Mouse (Mus musculus) intestine, embryonic 15.5 days (tissue): ENCODE results near the gene Lman2. TPM values are rescaled to one million over a fixed set of nuclear protein-coding genes. Genes with fewer than 3 reads are reported as not detected.

Experiments used
- ATAC-seq: fragments of 200-750 bp; cut with Nextera tagmentation; 2 replicates; pipeline ENCODE4 v1.8.0; 2017; ENCODE audit warnings: moderate TSS enrichment, moderate library complexity
- H3K27ac ChIP-seq: fragments of 300-500 bp; sonication (generic); 2 replicates; pipeline ENCODE4 v1.5.1; 2015; ENCODE audit warnings: mild to moderate bottlenecking, inconsistent platforms
- H3K27me3 ChIP-seq: fragments of 300-500 bp; sonication (generic); replicated peaks from 2 replicates; pipeline ENCODE4 v1.6.1; 2015; ENCODE audit warnings: inconsistent platforms
- H3K36me3 ChIP-seq: fragments of 300-500 bp; sonication (generic); 2 replicates; pipeline ENCODE4 v1.6.1; 2015; ENCODE audit warnings: inconsistent platforms
- H3K4me1 ChIP-seq: fragments of 300-500 bp; sonication (generic); replicated peaks from 2 replicates; pipeline ENCODE4 v1.6.1; 2015; ENCODE audit warnings: inconsistent platforms
- H3K4me2 ChIP-seq: fragments of 300-500 bp; sonication (generic); replicated peaks from 2 replicates; pipeline ENCODE4 v1.6.1; 2015; ENCODE audit warnings: mild to moderate bottlenecking, inconsistent platforms
- H3K4me3 ChIP-seq: fragments of 300-500 bp; sonication (generic); replicated peaks from 2 replicates; pipeline ENCODE4 v1.5.1; 2015; ENCODE audit warnings: inconsistent platforms
- H3K9ac ChIP-seq: fragments of 300-500 bp; sonication (generic); 2 replicates; pipeline ENCODE4 v1.6.1; 2015; ENCODE audit warnings: inconsistent platforms
- H3K9me3 ChIP-seq: fragments of 300-500 bp; sonication (generic); 2 replicates; pipeline ENCODE4 v1.6.1; 2016; ENCODE audit warnings: inconsistent platforms
- WGBS: fragments of 180-500 bp; shearing (Covaris S2); methylation state at CpG from one replicate; pipeline ENCODE4 v1.1.7; 2015; 5-methylcytosine and 5-hydroxymethylcytosine counted together
- polyA plus RNA-seq: library from polyadenylated mRNA; unstranded; fragments of >200 nt; fragmentation: Nextera tagmentation; extraction: Ambion mirVana; gene quantifications from 2 replicates; pipeline ENCODE4 v1.2.1, GENCODE M21; 2015

Gene Lman2
- polyA plus RNA-seq, result 121 and 128 TPM in 2 replicates

DNA sequence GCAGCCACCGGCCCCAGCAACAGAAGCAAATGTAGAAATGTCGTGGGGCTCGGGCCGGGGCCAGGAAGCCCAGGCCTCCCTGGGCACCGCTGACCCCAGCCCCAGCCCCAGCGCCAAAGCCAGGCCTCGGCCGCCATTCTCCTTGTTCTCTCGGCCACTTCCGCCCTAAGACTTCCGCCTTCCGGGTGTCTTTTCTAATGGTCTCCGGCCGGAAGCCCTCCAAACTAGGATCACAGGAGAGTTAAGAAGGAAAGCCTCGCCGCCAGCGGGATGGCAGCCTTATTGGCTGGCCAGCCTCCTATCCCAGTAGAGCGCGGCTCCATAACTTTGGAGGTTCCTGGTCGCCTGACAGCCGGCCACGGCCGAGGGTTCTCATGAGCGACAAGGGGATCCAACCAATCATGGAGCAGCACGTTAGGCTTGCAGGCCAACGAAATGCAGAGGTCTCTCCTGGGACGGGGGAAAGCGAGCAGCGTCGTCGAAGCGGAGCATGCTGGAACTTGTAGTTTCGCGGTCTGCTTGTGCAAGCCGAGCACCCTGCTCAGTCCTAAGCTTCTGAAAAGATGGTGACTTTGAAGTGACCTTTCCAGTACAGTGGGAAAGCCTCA lies at the start of gene Lman2:
Lman2 (minus strand) TSS at position 331 of the 608 bp plus-strand sequence.
- peak; percentile 99 for ATAC-seq
- Histone ChIP-seq H3K4me2 (peak within 1 kb of the TSS; percentile 71), H3K27me3 (no peaks in the 10 kb centered on the region), H3K27ac (peak within 1 kb of the TSS; percentile 96), H3K4me3 (peak within 1 kb of the TSS; percentile 96), H3K9ac (peak within 1 kb of the TSS; percentile 94), H3K36me3 (peaks cover 16% of the 10 kb centered on the region; the same call in 1 of the 2 replicates), H3K4me1 (peaks cover 9% of the 10 kb centered on the region), H3K9me3 (no peaks in the 10 kb centered on the region)
- under 1% methylated on average over 35 of the region's 35 CpGs for WGBS

DNA sequence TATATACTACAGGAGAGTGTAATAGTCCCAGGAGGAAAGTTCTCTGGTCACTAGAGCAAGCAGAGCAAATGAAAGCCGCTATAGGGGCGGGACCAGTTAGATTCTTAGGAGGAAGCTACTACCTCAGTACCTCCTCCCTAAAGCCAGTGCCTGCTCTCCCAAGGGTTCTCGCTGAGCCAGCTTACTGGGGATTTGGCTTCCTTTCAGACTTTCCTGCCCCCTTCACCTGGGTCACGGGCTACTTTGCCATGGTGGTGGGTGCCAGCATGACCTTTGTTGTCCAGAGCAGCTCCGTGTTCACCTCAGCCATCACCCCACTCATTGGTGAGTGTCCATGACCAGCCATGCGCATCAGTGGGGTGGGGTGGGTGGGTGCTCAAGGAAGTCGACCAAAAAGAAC lies 49.2 kb upstream of the Lman2 start:
- Histone ChIP-seq H3K27ac (no peak overlapping the region), H3K4me2 (no peak overlapping the region), H3K27me3 (peaks cover 14% of the 10 kb centered on the region), H3K36me3 (no peaks in the 10 kb centered on the region), H3K4me1 (peaks cover 6% of the 10 kb centered on the region), H3K4me3 (no peak overlapping the region), H3K9me3 (no peaks in the 10 kb centered on the region), H3K9ac (no peak overlapping the region)
- ATAC-seq, result no peak
- 70% methylated on average over 7 of the region's 7 CpGs for WGBS

DNA sequence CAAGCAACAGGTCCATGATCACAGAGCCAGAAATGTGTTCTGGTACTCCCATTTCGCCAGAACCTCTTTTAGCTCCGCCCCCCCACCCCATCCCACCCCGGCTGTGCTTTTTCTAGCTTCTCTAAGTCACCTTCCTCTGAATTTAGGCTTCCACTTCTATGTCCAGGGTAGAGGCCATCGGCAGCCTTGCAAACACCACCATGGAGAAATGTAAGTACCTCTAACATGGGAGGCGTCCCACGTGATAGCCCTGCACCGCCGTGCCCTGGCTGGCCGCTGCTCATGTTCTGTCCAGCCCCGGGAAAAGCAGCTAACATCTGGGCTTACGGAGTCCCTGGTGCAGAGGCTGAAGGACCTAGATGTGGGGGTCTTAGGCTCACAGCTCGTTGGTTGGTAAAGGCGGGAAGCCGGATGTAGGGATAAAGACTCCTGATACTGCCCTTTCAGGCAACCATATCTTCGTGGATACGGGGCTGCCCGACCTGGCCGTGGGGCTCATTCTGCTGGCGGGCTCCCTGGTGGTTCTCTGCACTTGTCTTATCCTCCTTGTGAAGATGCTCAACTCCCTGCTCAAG lies 46.0 kb upstream of the Lman2 start:
- Histone ChIP-seq H3K4me3 (no peak overlapping the region), H3K9me3 (no peaks in the 10 kb centered on the region), H3K4me1 (no peaks in the 10 kb centered on the region; the same call in 1 of the 2 replicates), H3K27ac (no peak overlapping the region), H3K36me3 (no peaks in the 10 kb centered on the region), H3K9ac (no peak overlapping the region), H3K4me2 (no peak overlapping the region), H3K27me3 (peaks cover 9% of the 10 kb centered on the region)
- no peak for ATAC-seq
- 89% methylated on average over 19 of the region's 19 CpGs for WGBS

DNA sequence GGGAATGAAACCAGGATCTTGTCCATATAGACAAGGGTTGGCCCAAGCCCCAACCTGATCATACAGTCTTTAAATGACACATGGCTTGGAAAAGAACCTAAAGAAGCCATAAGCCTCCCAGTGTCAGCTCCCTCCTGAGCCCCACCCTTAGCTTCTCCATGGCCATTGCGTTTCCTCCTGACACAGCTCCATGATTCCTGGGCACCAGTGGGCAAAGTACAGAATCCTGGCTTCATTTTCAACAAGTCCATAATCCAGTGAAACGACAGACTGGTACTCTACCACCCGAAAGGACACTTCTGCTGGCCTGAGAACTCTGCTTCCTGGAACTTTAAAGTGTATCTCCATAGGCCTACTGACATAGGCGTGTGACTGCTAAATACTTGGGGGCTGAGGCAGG lies 44.8 kb upstream of the Lman2 start:
- H3K27me3 ChIP-seq, result peaks cover 6% of the 10 kb centered on the region
- H3K36me3 ChIP-seq, result no peaks in the 10 kb centered on the region
- 83% methylated on average over 4 of the region's 4 CpGs for WGBS
- no peaks in the 10 kb centered on the region for H3K9me3 ChIP-seq
- H3K4me3 ChIP-seq, result no peak overlapping the region
- ATAC-seq, result no peak
- H3K9ac ChIP-seq, result no peak overlapping the region
- H3K4me2 ChIP-seq, result no peak overlapping the region
- H3K4me1 ChIP-seq, result no peaks in the 10 kb centered on the region; the same call in 1 of the 2 replicates
- no peak overlapping the region for H3K27ac ChIP-seq

DNA sequence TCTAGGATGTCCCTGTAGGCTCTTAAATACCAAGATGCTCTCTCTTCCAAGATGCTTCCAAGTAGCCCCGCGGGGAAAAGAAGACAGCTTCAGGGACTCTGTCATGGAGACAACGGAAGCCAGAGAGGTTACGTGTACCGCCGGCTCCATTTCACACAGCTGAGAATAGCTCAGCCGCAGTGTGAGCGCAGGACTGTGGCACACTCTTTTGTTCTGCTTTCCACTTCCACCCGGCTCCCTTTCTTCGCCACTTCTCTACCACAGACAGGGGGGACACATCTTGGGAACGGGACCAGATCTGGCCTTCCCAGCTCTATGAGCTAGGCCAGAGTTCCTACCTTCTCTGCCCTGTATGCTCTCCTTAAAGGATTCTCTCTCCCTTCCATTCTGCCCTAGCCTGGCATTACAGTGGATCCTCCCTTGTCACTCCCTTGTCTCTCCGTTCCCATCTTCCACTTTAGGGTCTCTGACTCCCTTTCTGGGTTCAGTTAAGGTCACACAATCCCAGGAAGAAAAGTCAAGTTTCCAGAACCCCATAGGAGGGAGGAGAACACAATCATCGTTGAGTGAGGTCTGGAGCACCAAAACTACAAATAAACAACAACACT lies 43.3 kb upstream of the Lman2 start:
- peak; percentile 39; the same call in 1 of the 2 replicates for ATAC-seq
- no peaks in the 10 kb centered on the region for H3K36me3 ChIP-seq
- no peaks in the 10 kb centered on the region for H3K9me3 ChIP-seq
- H3K4me2 ChIP-seq, result no peak overlapping the region
- H3K27me3 ChIP-seq, result peaks cover 12% of the 10 kb centered on the region
- 0 out of 2 replicates have a peak overlapping the region, but pooled peaks have one; percentile 28 for H3K9ac ChIP-seq
- no peak overlapping the region for H3K27ac ChIP-seq
- no peak overlapping the region for H3K4me3 ChIP-seq
- 65% methylated on average over 13 of the region's 13 CpGs for WGBS
- no peaks in the 10 kb centered on the region; the same call in 1 of the 2 replicates for H3K4me1 ChIP-seq

DNA sequence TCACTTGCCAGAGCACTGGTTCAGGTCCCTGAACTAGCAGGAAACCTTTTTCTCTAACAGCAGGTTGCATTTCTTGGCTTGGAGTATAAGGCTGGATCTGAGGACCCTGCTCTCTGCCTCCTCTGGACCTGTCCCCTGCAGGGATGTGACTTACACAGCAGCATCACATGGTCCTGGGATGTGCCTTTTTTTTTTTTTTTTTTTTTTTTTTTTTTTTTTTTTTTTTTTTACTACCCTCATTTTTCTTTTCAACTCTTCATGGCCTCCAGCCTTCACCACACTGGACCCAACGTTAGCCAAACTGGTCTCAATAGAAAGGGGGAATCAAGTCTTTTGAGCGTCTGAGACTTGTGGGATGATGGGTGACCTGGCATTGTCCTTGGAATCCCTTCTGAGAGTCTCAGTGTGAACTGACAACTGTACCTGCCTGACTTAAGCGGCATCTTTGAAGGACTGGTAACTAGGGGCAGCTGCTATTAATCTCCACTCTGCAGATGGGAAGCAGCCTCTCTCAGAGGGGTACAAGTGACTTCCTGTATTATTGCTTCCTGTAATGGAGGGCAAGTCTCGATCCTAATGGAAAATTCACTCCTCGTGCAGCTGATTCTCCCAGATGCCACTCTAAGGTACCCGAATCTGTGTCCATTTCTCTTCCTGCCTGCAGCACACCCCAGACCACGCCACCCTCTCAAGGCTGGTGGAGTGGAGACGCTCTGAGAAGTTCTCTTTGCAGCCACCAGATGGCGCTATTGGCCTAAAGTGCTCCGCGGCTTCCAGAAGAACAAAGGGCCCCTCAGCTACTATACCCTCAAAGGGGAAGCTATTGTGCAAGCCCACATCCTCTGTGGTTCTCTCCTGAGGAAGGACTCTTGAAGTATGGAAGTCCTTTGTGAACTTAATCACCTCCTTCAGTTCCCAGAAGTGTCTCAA lies 42.5 kb upstream of the Lman2 start:
- peak overlapping the region; percentile 34; the same call in 1 of the 2 replicates for H3K4me2 ChIP-seq
- peak overlapping the region; percentile 28; the same call in 1 of the 2 replicates for H3K9ac ChIP-seq
- peaks cover 14% of the 10 kb centered on the region for H3K27me3 ChIP-seq
- 12% methylated on average over 11 of the region's 11 CpGs for whole genome bisulfite sequencing
- H3K27ac ChIP-seq, result no peak overlapping the region
- peak; percentile 87 for ATAC-seq
- no peaks in the 10 kb centered on the region for H3K36me3 ChIP-seq
- H3K4me3 ChIP-seq, result no peak overlapping the region
- no peaks in the 10 kb centered on the region for H3K9me3 ChIP-seq
- no peaks in the 10 kb centered on the region; the same call in 1 of the 2 replicates for H3K4me1 ChIP-seq

DNA sequence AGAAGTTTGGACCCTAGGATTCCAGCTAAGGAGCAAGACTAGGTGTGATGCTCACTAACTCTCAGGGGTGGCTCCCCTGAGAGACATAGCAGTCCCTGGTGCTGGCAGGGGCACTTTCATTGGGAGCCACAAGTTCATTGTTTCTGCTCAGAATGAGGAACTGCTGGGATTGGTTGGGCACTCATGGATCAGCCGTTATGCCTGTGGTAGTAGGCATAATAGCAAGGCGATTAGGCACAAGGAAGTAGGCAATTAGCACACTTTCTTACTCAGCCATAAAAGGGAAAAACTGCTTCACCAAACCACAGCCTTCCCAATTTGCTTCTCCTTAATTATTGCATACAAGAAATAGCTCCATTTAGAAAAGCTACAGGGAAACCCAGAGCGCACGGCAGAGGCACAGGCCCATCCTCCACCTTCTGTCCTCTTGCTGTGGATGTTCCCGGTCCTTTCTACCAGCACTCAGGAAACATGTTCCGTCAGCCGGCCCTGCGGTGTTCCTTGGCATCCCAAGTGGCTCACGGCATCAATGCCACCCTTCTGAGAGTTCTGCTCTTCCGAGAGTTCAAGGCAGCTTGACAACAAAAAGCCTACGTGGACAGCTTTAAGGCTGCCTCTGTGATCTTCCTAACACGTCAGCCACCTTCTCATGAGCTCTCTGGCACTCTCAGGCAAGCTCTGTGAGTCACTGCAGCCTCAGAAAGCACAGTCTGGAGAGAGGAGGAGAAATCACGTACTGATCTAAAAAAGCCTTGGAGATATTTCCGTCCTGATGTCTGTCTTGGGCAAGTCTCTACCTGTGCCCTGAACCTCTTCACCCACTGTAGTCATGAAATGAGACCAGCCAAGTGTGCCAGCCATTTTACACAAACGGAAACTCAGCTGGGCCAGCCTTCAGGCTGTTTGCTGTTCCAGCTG lies 41.6 kb upstream of the Lman2 start:
- H3K4me1 ChIP-seq, result no peaks in the 10 kb centered on the region; the same call in 1 of the 2 replicates
- H3K9me3 ChIP-seq, result no peaks in the 10 kb centered on the region
- peaks cover 14% of the 10 kb centered on the region for H3K27me3 ChIP-seq
- no peak overlapping the region for H3K4me2 ChIP-seq
- H3K4me3 ChIP-seq, result no peak overlapping the region
- 76% methylated on average over 15 of the region's 15 CpGs for WGBS
- H3K36me3 ChIP-seq, result no peaks in the 10 kb centered on the region
- no peak overlapping the region for H3K9ac ChIP-seq
- no peak for ATAC-seq
- H3K27ac ChIP-seq, result no peak overlapping the region

DNA sequence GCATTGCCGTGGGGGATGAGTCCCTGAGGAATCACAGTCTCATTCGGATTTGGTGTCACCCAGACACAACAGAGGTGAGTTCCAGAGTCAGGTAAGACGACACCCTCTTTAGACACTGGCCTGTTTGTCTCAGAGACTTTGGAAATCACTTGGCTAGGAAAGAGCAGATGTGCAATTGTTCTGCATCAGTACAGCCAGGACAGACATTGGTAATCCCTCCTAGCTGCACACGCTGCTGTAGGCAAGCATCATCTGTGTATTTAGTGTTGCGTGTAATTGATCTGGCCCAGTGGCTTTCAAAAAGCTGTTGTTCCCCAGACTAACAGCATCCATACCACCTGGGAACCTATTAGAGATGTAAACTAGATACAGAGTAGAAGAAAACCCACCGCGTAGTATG lies 40.7 kb upstream of the Lman2 start:
- H3K4me3 ChIP-seq, result no peak overlapping the region
- H3K27ac ChIP-seq, result no peak overlapping the region
- H3K9ac ChIP-seq, result no peak overlapping the region
- WGBS, result 74% methylated on average over 7 of the region's 7 CpGs
- H3K4me2 ChIP-seq, result no peak overlapping the region
- peaks cover 14% of the 10 kb centered on the region for H3K27me3 ChIP-seq
- H3K36me3 ChIP-seq, result no peaks in the 10 kb centered on the region
- H3K9me3 ChIP-seq, result no peaks in the 10 kb centered on the region
- no peaks in the 10 kb centered on the region; the same call in 1 of the 2 replicates for H3K4me1 ChIP-seq
- no peak for ATAC-seq

DNA sequence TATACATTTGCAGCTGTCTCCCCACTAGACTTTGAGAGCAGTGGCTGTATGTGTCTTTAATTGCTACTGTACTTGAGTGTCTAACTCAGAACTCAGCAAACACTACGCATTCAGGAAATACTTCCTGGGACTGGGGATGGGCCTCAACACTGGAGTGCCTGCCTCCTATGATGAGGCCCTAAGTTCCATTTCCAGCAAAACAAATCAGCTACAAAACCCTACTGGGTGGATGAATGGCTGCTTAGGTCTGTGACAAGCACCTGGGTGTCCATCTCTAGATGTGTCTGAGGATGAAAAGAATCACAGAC lies 37.4 kb upstream of the Lman2 start:
- H3K36me3 ChIP-seq, result no peaks in the 10 kb centered on the region
- H3K9ac ChIP-seq, result no peak overlapping the region
- ATAC-seq, result no peak
- 59% methylated on average over 1 of the region's 1 CpGs for WGBS
- no peak overlapping the region for H3K4me3 ChIP-seq
- H3K4me2 ChIP-seq, result no peak overlapping the region
- H3K27me3 ChIP-seq, result peaks cover 14% of the 10 kb centered on the region
- H3K9me3 ChIP-seq, result no peaks in the 10 kb centered on the region
- no peak overlapping the region for H3K27ac ChIP-seq
- H3K4me1 ChIP-seq, result no peaks in the 10 kb centered on the region

DNA sequence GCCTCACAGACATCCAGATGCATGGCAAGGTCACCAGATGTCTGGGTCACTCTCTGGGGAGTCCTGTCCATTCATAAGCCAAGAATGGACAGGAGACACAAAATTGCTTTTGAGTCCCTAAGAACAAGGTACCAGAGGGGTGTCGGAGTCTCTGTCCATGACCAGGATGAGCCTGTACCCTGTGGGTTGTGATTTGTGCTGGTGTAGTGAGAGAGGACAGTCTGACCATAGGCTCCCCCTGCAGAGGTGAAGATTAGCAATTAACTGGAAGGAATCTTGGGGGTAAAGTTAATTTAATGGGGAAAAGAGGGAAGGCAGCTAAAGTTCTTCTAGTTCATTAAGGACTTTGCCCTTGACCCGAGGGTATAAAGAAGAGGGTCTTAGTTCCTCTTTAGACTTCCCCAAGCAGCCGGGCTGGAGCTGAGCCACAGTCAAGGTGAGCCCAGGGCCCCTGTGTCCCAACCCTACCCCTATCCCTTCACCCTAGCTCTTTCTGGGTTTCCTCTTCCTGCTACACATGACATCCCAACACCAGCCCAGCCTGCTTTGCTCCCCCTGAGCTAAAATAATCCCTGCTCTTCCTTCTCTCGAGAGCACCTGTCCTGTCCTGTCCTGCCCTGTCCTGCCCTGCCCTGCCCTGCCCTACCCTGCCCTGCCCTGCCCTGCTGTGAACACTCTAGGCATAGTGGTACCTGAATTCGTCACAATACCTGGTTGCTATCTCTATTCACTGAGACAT lies 36.9 kb upstream of the Lman2 start:
- no peaks in the 10 kb centered on the region for H3K4me1 ChIP-seq
- no peak overlapping the region for H3K27ac ChIP-seq
- no peaks in the 10 kb centered on the region for H3K9me3 ChIP-seq
- H3K27me3 ChIP-seq, result peaks cover 11% of the 10 kb centered on the region
- no peak overlapping the region for H3K4me2 ChIP-seq
- H3K36me3 ChIP-seq, result no peaks in the 10 kb centered on the region
- H3K9ac ChIP-seq, result no peak overlapping the region
- ATAC-seq, result peak; percentile 80
- no peak overlapping the region for H3K4me3 ChIP-seq
- WGBS, result 54% methylated on average over 5 of the region's 5 CpGs

DNA sequence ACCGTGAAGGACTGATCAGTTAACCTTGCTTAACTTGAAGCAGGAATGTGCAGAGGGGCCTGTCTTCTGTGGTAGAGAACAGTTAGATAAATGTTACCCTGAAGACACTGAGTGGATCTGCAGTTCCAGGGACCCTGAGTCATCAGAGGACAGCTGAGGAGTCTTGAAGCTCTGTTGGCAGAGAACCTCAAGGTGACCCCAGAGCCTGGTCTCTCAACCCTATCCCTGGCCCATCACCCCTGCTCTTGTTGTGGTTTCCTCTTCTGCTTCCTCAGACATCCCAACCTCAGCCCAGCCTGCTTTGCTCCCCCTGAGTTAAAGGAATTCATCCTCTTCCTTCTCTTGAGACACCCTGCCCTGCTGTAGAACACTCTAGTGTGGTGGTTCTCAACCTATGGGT lies 35.5 kb upstream of the Lman2 start, which contains the start of gene Slc34a1:
Slc34a1 (plus strand) TSS at position 100 of the 400 bp plus-strand sequence.
- WGBS, result 72% methylated on average over 1 of the region's 1 CpGs
- no peak within 1 kb of the TSS for H3K27ac ChIP-seq
- no peak for ATAC-seq
- H3K9me3 ChIP-seq, result no peaks in the 10 kb centered on the region
- 0 out of 2 replicates have a peak, but pooled peaks cover 7% of the 10 kb centered on the region for H3K27me3 ChIP-seq
- no peaks in the 10 kb centered on the region for H3K36me3 ChIP-seq
- no peak within 1 kb of the TSS for H3K4me3 ChIP-seq
- no peak within 1 kb of the TSS for H3K9ac ChIP-seq
- H3K4me1 ChIP-seq, result no peaks in the 10 kb centered on the region
- H3K4me2 ChIP-seq, result no peak within 1 kb of the TSS
